Mouse (Mus musculus) mouse trophoblast stem cell (cell line): ENCODE measurements around the gene 4933405L10Rik.

Experiments
- in situ Hi-C, 2 experiments: fragments of 300-500 bp; cut with MseI, MboI; formaldehyde crosslinking; loops; 2 replicates in 1 of 2; 3 replicates in 1 of 2; pipeline ENCODE4 v1.15.1; 2025

The 4933405L10Rik gene

GRCm38 (mm10) chr8:105753916-105754315 lies 46.5 kb downstream of the 4933405L10Rik start:
- in situ Hi-C loops: loop anchor here in 1 of 2 experiments (5.0 kb wide), 1 partner anchor 37 kb away; no protein-coding TSS in a partner anchor

DNA sequence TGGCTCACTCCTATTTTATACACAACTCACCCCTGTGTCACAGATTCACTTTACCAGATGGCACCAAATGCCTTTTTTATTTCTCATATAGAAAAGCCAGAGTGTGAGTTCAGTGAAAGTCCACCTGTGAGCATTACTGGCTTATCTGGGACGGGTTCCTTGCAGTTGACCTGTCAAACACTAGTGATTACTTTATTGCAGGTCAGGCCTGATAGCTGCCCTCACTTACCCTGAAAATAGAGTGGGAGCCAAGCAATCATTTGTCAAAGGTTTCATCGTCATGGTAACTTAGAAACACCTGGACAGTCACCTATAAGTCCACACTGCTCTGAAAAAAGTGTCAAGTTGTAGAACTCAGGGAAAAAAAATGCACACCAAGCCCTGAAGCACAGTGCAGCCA lies 47.2 kb downstream of the 4933405L10Rik start:
- in situ Hi-C loops: loop anchor here in 1 of 2 experiments (5.0 kb wide), 1 partner anchor 37 kb away; no protein-coding TSS in a partner anchor

DNA sequence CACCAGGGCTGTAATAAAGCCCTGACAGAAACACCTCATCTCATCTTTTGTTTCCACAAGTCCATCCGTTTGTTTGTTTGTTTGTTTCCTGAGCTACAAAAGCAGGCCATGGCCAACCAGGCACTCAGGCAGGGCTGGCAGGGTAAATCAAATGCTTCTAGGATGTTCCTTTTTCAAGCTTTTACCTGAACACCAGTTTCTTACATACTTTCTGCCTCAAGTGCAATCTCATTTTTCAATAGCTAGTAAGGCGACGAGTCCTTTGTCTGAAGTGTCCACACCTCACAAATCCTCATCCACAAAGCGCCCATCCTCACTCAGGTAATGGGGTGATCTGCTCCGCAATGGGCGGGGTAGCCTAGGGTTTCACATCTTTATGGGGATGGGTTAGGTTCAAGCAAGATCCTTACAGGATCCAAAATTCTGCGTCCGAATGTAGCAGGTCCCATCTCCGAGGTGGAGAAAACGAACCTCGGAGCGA lies 50.4 kb downstream of the 4933405L10Rik start:
- in situ Hi-C loops: no loop called here

- in situ Hi-C loops: no loop called here
Observed at GRCm38 (mm10) chr8:105758277-105759108, 51.0 kb downstream of the 4933405L10Rik start, which contains the start of gene Gfod2. Gene Gfod2 (minus strand): TSS chr8:105758664.
